11 mouse cellular contexts compared by ENCODE assay signal in genomic region chr5:118535130-118535529, GRCm38 (mm10). TPM values are rescaled to one million over a fixed set of nuclear protein-coding genes. Genes with fewer than 3 reads are reported as not detected.
A peak's percentile ranks its signal among the peaks of the same experiment; 100 is the strongest.
DNase-seq lines count a peak whose midpoint lies in the region; ATAC-seq and TF ChIP-seq lines count a peak whose summit lies in the region.
"Had no signal": no experiment of that assay in that cellular context is flagged by ENCODE, and none has a peak within 500 bp of the region (broad histone marks: within the 10 kb centered on the region; RNA-seq: fewer than 3 reads in every experiment).

No protein-coding gene starts in this region.

- H3K4me3 ChIP-seq in hindbrain, embryonic 10.5 days = no peak overlapping the region
- H3K4me3 ChIP-seq in hindbrain, embryonic 11.5 days (ENCODE audit: low read depth, low read length) = no peak overlapping the region
- H3K4me3 ChIP-seq in E14TG2a.4 (replicated peaks; ENCODE audit: low read length) = peak overlapping the region; percentile 23
- no peak overlapping the region for H3K4me3 ChIP-seq in embryonic facial prominence, embryonic 13.5 days
- H3K4me3 ChIP-seq in limb, embryonic 14.5 days (replicated peaks; ENCODE audit: low read length) = no peak overlapping the region
- H3K4me3 ChIP-seq: hindbrain, embryonic 15.5 days; layer of hippocampus, adult 2 months had no signal

- H3K27ac ChIP-seq in hindbrain, embryonic 10.5 days = 0 out of 2 replicates have a peak overlapping the region, but pooled peaks have one; percentile 35
- no peak overlapping the region for H3K27ac ChIP-seq in hindbrain, embryonic 11.5 days (ENCODE audit: low read depth, low read length)
- peak overlapping the region; percentile 78 for H3K27ac ChIP-seq in embryonic facial prominence, embryonic 13.5 days
- H3K27ac ChIP-seq in limb, embryonic 14.5 days (replicated peaks; ENCODE audit: low read depth, low read length) = peak overlapping the region; percentile 67
- H3K27ac ChIP-seq: hindbrain, embryonic 15.5 days; layer of hippocampus, adult 2 months had no signal

- intact Hi-C loops in left cerebral cortex, postnatal 10 days (cut with DNase I) = no loop called here

- ATAC-seq in hindbrain, embryonic 11.5 days (ENCODE audit: low FRiP score) = no peak
- ATAC-seq in embryonic facial prominence, embryonic 13.5 days (ENCODE audit: insufficient number of reproducible peaks, insufficient read depth, low FRiP score, low TSS enrichment, low read depth) = peak; percentile 85
- peak; percentile 59 for ATAC-seq in limb, embryonic 14.5 days (ENCODE audit: low FRiP score, low read depth)

- no peak overlapping the region for H3K4me2 ChIP-seq in hindbrain, embryonic 11.5 days (replicated peaks; ENCODE audit: low read depth, low read length)
- H3K4me2 ChIP-seq in embryonic facial prominence, embryonic 13.5 days = peak overlapping the region; percentile 20
- peak overlapping the region; percentile 17; the same call in 1 of the 2 replicates for H3K4me2 ChIP-seq in limb, embryonic 14.5 days (replicated peaks; ENCODE audit: low read depth, low read length, severe bottlenecking)
- H3K4me2 ChIP-seq: hindbrain, embryonic 15.5 days had no signal

- DNase-seq in hindbrain, embryonic 10.5 days (ENCODE audit: low spot score) = no peak
- DNase-seq in hindbrain, embryonic 11.5 days (ENCODE audit: low spot score) = no peak
- peak; percentile 55 for DNase-seq in limb, embryonic 14.5 days (ENCODE audit: low spot score)
- no peak for DNase-seq in left cerebral cortex, postnatal 10 days (ENCODE audit: extremely low spot score in 1 of 2, low spot score in 2 of 2)
- DNase-seq in thymus, postnatal 0 days (ENCODE audit: low spot score) = no peak
- DNase-seq: cerebellum, postnatal 25 days; heart, adult 18-20 months had no signal

- H3K27me3 ChIP-seq in hindbrain, embryonic 10.5 days (ENCODE audit: insufficient read depth, poor library complexity, severe bottlenecking) = peaks cover 35% of the 10 kb centered on the region
- H3K27me3 ChIP-seq in hindbrain, embryonic 11.5 days (ENCODE audit: control insufficient read depth, insufficient read depth, low read length) = 0 out of 2 replicates have a peak, but pooled peaks cover 2% of the 10 kb centered on the region
- peaks cover 8% of the 10 kb centered on the region for H3K27me3 ChIP-seq in E14TG2a.4 (ENCODE audit: insufficient read depth, low read length)
- no peaks in the 10 kb centered on the region for H3K27me3 ChIP-seq in embryonic facial prominence, embryonic 13.5 days
- H3K27me3 ChIP-seq in limb, embryonic 14.5 days (ENCODE audit: control insufficient read depth, insufficient read depth, low read length) = no peaks in the 10 kb centered on the region

- no peak for TF ChIP-seq CTCF in E14TG2a.4 (conservative IDR thresholded peaks at IDR 0.05; ENCODE audit: low read length)

- no peak overlapping the region for H3K9ac ChIP-seq in hindbrain, embryonic 11.5 days (ENCODE audit: low read depth, low read length)
- no peak overlapping the region for H3K9ac ChIP-seq in embryonic facial prominence, embryonic 13.5 days
- 0 out of 2 replicates have a peak overlapping the region, but pooled peaks have one; percentile 22 for H3K9ac ChIP-seq in limb, embryonic 14.5 days (ENCODE audit: low read depth, low read length, severe bottlenecking)
- H3K9ac ChIP-seq: hindbrain, embryonic 15.5 days had no signal

- H3K36me3 ChIP-seq in hindbrain, embryonic 10.5 days = no peaks in the 10 kb centered on the region
- H3K36me3 ChIP-seq in hindbrain, embryonic 11.5 days (ENCODE audit: control insufficient read depth, insufficient read depth, low read length) = no peaks in the 10 kb centered on the region
- no peaks in the 10 kb centered on the region for H3K36me3 ChIP-seq in E14TG2a.4 (ENCODE audit: insufficient read depth, low read length)
- H3K36me3 ChIP-seq in embryonic facial prominence, embryonic 13.5 days = no peaks in the 10 kb centered on the region
- H3K36me3 ChIP-seq in limb, embryonic 14.5 days (ENCODE audit: control insufficient read depth, insufficient read depth, low read length) = no peaks in the 10 kb centered on the region
- H3K36me3 ChIP-seq: hindbrain, embryonic 15.5 days had no signal

- peaks cover 42% of the 10 kb centered on the region for H3K4me1 ChIP-seq in hindbrain, embryonic 10.5 days (replicated peaks)
- H3K4me1 ChIP-seq in hindbrain, embryonic 11.5 days (replicated peaks; ENCODE audit: control insufficient read depth, insufficient read depth, low read length) = peaks cover 4% of the 10 kb centered on the region
- peaks cover 63% of the 10 kb centered on the region for H3K4me1 ChIP-seq in E14TG2a.4 (replicated peaks; ENCODE audit: low read depth, low read length)
- peaks cover 56% of the 10 kb centered on the region for H3K4me1 ChIP-seq in embryonic facial prominence, embryonic 13.5 days
- peaks cover 55% of the 10 kb centered on the region for H3K4me1 ChIP-seq in limb, embryonic 14.5 days (ENCODE audit: control insufficient read depth, insufficient read depth, low read length)
- H3K4me1 ChIP-seq: hindbrain, embryonic 15.5 days had no signal

- H3K9me3 ChIP-seq in hindbrain, embryonic 10.5 days = no peaks in the 10 kb centered on the region
- H3K9me3 ChIP-seq in hindbrain, embryonic 11.5 days (ENCODE audit: control insufficient read depth, low read length) = no peaks in the 10 kb centered on the region
- no peaks in the 10 kb centered on the region for H3K9me3 ChIP-seq in E14TG2a.4 (ENCODE audit: low read length)
- H3K9me3 ChIP-seq in embryonic facial prominence, embryonic 13.5 days = no peaks in the 10 kb centered on the region
- H3K9me3 ChIP-seq in limb, embryonic 14.5 days (ENCODE audit: control insufficient read depth, low read length) = no peaks in the 10 kb centered on the region
- H3K9me3 ChIP-seq: hindbrain, embryonic 15.5 days had no signal

- TF ChIP-seq POLR2A in limb, embryonic 14.5 days (IDR thresholded peaks at IDR 0.05; ENCODE audit: borderline replicate concordance, extremely low read depth, insufficient read depth, insufficient read length) = no peak

- WGBS in hindbrain, embryonic 10.5 days = 51% methylated on average over 8 of the region's 8 CpGs
- 53% methylated on average over 8 of the region's 8 CpGs for WGBS in hindbrain, embryonic 11.5 days
- WGBS in embryonic facial prominence, embryonic 13.5 days = 12% methylated on average over 8 of the region's 8 CpGs
- 18% methylated on average over 7 of the region's 8 CpGs for WGBS in limb, embryonic 14.5 days

RNA-seq across cellular contexts. Expression of gene Med13l, which starts 25.3 kb away (rescaled TPM):
- polyA plus RNA-seq in hindbrain, embryonic 10.5 days (2016; fragmentation: Nextera tagmentation; extraction: Ambion mirVana) = 10.3 and 11.0 TPM in 2 replicates
- polyA plus RNA-seq in hindbrain, embryonic 11.5 days (2014; fragmentation: Nextera tagmentation; extraction: Ambion mirVana) = 12.5 and 16.1 TPM in 2 replicates
- polyA plus RNA-seq in embryonic facial prominence, embryonic 13.5 days (2015; fragmentation: Nextera tagmentation; extraction: Ambion mirVana) = 16.6 and 19.4 TPM in 2 replicates
- 17.8 and 23.0 TPM in 2 replicates for polyA plus RNA-seq in limb, embryonic 14.5 days (2012; rRNA removed)
- polyA plus RNA-seq in limb, embryonic 14.5 days (2014; fragmentation: Nextera tagmentation; extraction: Ambion mirVana) = 19.8 and 22.8 TPM in 2 replicates
- total RNA-seq in left cerebral cortex, postnatal 10 days (2021) = 10 to 100 TPM; 72.0 to 76.1 TPM
- 12.4 and 16.6 TPM in 2 replicates for polyA plus RNA-seq in thymus, postnatal 0 days (2015; fragmentation: Nextera tagmentation; extraction: Ambion mirVana)
